Mouse (Mus musculus): Measurements from ENCODE around the gene Gpr173.
"Not testable (repeated sequence)": the region's sequence is repeated elsewhere in the genome, so short reads cannot be mapped to it uniquely, and the experiment has no call there.

The Gpr173 gene

DNA sequence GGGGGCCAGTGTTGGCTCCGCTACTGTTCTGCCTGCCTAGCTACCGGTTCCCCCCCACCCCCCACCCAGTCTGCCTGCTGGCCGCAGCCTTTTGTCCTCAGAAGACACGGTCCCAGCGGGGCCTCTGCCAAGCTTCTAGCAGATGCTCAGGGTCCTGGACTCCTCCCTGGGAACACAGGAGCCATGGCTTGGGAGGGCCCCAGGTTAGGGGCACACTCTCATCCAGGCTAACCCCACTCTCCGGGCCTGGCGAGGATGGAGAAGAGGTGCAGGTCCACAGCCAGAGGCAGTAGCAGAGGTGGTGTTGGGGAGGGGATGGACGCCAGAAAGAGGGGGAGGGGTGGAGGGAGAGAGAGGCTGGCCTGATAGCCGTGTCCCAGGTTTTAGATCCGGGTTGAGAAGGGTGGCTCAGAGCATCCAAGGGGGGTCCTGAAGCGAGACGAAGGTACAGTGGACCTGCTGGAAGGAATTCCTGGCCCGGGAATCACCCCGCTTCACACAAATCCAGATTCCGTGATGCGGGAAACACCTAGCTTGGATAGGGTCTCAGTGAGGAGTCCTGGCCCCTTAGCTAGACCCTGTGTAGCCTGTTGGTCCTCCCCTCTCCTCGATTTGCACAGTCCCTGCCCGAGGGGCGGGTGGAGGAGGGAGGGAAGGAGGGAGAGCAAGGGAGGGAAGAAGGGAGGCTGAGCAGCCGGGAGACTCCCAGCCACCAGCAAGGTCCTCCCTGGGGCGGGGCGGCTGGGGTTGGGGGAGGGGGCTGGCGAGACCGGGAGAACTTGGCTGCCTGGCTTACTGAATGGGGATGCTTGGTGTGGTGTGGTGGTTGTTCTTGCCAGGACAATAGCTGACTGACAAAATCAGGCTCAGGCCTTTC, at the start of gene Gpr173:
Gpr173 (minus strand) TSS at position 308 of the 877 bp plus-strand sequence.
- no peak for DNase-seq (ENCODE audit: low spot score in 2 of 2)

- DNase-seq (ENCODE audit: low spot score in 2 of 2) = no peak
These were observed 34.7 kb upstream of the Gpr173 start for GRCm38 (mm10) chrX:152403251-152403650.

GRCm38 (mm10) chrX:152400096-152400495, 31.6 kb upstream of the Gpr173 start:
- DNase-seq (ENCODE audit: low spot score in 2 of 2) = no peak

- DNase-seq (ENCODE audit: low spot score in 2 of 2) = no peak
These were observed 479 bp downstream of the Gpr173 start for GRCm38 (mm10) chrX:152368054-152368396.

- DNase-seq (ENCODE audit: low spot score in 2 of 2) = no peak
These were observed 2.1 kb downstream of the Gpr173 start for GRCm38 (mm10) chrX:152366418-152366817.

GRCm38 (mm10) chrX:152352553-152353153, 15.9 kb downstream of the Gpr173 start:
- peak in 1 of 2 experiments; percentile 39 for DNase-seq (ENCODE audit: low spot score in 2 of 2)

- DNase-seq (ENCODE audit: low spot score in 2 of 2) = no peak
These were observed 21.5 kb downstream of the Gpr173 start for GRCm38 (mm10) chrX:152347041-152347440.

DNA sequence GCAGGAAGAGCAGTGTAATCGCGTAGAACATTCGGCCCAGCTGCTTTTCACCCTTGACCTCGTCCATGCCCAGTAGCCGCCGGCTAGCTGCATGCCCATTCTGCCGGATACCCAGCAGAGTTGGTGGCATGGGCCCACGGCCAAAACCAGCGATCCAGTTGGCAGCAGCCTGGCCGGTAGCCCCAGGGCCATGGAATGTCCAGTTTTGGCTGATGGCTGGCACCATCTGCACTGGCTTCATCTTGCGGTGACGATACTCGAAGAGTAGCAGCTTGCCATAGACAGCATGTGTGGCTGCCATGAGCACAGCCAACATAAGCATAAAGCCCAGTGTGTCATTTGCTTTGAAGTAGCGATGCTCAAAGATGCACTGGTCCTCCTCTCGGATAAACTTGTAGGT, 21.9 kb downstream of the Gpr173 start:
- no peak for DNase-seq (ENCODE audit: low spot score in 2 of 2)

GRCm38 (mm10) chrX:152342903-152343302, 25.6 kb downstream of the Gpr173 start:
- DNase-seq (ENCODE audit: low spot score in 2 of 2) = no peak

DNA sequence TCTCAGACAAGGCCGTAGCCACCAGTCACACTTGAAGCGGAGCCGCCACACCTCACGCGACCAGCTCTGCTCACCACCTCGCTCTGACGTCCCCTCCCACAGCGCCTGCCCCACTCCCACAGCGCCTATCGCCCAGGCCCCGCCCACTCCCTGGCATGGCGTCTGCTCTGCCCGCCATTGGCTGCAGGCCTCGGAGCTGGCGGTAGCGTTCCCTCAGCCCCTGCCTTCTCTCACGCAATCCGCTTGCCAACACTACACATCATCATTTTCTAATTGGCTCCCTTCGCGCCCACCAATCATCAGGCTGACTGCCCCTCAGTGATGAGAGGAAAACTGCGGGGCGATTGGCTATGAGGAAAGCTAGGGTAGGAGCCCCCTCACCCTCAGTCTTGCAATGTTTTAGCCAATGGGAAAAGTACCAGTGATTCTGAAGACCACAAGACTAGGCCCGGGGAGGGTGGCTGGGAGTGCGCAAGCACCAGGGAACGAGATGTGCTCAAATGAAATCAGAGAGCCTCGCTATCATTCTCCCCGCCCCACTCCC, 26.1 kb downstream of the Gpr173 start, which contains the start of gene Tspyl2:
Tspyl2 (minus strand) TSS at position 68 of the 544 bp plus-strand sequence.
- DNase-seq (ENCODE audit: low spot score in 2 of 2) = peak; percentile 84 to 90

DNA sequence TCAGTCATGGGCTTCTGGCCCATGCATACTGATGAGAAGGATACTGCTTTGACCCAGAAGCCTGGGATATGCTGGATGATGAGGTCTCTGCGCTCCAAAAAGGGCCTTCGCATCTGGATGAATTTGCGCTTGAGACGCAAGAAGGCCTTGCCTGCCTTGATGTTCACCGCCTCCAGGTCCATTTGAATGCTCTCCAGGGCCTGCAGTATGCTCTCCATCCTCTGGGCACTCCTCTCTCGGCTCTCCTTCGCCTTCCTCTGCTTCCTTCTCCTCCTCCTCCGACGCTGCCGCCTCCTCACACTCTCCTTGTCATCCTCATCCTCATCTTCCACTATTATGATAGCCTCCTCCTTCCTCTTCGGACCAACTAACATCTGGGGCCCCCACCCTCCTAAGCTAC, 27.0 kb downstream of the Gpr173 start:
- DNase-seq (ENCODE audit: low spot score in 2 of 2) = no peak

GRCm38 (mm10) chrX:152336546-152337332, 31.8 kb downstream of the Gpr173 start:
- DNase-seq (ENCODE audit: low spot score in 2 of 2) = peak; percentile 58 to 62

- DNase-seq (ENCODE audit: low spot score in 2 of 2) = not testable (repeated sequence)
These were observed 32.4 kb downstream of the Gpr173 start for GRCm38 (mm10) chrX:152336123-152336522.

- DNase-seq (ENCODE audit: low spot score in 2 of 2) = not testable (repeated sequence)
These were observed 39.1 kb downstream of the Gpr173 start for GRCm38 (mm10) chrX:152329400-152329799.

- no peak for DNase-seq (ENCODE audit: low spot score in 2 of 2)
These were observed 40.8 kb downstream of the Gpr173 start for GRCm38 (mm10) chrX:152327689-152328052.

- DNase-seq (ENCODE audit: low spot score in 2 of 2) = peak; percentile 55 to 67
These were observed 41.4 kb downstream of the Gpr173 start, which contains the start of gene Kantr for GRCm38 (mm10) chrX:152326996-152327688. TSS of gene Kantr (minus strand) at chrX:152327495.

DNA sequence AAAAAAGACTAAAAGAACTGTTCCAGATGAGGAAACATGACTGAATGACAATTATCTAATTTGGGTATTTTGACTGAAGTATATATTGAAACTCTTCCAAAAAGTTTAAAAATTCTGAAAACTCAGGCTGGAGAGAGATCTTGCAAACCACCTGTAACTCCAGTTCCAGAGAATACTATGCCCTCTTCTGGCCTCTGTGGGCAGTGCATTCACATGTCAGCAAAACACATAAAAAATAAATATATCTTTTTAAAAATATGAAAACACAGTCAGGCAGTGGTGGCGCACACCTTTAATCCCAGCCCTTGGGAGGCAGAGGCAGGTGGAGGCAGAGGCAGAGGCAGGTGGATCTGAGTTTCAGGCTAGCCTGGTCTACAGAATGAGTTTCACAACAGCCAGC, 44.9 kb downstream of the Gpr173 start:
- peak in 1 of 2 experiments; percentile 5 for DNase-seq (ENCODE audit: low spot score in 2 of 2)

DNA sequence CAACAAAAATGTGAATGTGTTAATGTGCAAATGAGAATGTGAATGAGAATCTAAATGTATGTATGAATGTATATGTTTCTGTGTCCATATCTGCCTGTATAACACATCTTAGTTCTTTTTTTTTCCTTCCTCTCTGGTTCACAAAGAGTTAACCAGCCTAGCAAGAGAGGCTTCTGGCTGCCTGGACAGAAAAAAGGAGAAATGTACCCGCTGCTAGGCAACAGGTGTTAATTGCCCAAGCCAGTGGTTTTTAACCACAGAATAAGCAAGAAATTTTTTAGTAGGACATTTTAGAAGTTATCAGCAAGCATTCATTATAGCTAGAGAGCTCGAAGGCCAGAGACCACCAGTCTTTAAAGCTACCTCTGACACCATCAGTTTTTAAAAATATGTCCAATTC, 45.7 kb downstream of the Gpr173 start:
- DNase-seq (ENCODE audit: low spot score in 2 of 2) = no peak

DNA sequence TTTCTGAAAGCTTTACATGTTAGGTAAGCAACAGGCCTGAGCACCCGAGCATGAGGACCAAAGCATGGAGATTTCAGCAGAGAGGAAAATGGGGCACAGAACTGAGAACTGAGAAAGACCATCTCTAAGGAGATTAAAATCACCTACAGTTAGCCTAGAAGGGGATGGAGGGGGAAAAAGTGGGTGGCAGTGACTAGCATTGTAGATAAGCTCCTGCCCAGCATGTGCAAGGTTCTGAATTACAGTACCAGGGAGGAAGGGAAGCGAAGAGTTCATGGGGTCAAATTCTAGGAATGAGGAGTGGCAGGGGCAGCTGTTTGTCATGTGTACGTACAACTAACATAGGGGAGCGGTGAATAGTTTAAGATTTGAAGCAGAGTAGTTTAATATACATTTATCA, 48.0 kb downstream of the Gpr173 start:
- DNase-seq (ENCODE audit: low spot score in 2 of 2) = no peak

DNA sequence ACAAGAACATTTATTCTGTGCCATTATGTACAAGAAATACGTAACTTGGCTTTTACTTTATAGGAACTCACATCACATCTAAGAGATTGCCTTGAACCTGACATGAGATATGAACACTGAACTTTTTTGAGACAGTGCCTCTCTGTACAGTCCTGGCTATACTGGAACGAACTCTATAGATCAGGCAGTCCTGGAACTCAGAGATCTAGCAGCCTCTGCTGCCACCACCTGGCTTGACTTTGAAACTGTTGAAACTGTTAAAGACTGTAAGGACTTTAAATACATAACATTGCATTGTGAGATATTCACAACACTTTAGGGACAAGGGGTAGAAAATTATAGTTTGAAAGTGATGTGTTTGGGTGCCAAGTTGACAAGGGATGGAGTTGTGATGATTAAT, 60.6 kb downstream of the Gpr173 start:
- DNase-seq (ENCODE audit: low spot score in 2 of 2) = peak in 1 of 2 experiments; percentile 5

- DNase-seq (ENCODE audit: low spot score in 2 of 2) = no peak
These were observed 61.1 kb downstream of the Gpr173 start for GRCm38 (mm10) chrX:152307371-152307770.
